Mouse (Mus musculus) neural tube, embryonic 15.5 days (tissue): ENCODE measurements around the gene Srrm4. TPM values are rescaled to one million over a fixed set of nuclear protein-coding genes. Genes with fewer than 3 reads are reported as not detected.
"Not testable (repeated sequence)": the region's sequence is repeated elsewhere in the genome, so short reads cannot be mapped to it uniquely, and the experiment has no call there.

Experiments used
- ATAC-seq: fragments of 200-750 bp; cut with Nextera tagmentation; 2 replicates; pipeline ENCODE4 v1.8.0; 2017; ENCODE audit warnings: mild to moderate bottlenecking, moderate TSS enrichment, moderate library complexity; ENCODE audit not compliant: low FRiP score
- H3K27ac ChIP-seq: fragments of 300-500 bp; sonication (generic); replicated peaks from 2 replicates; pipeline ENCODE4 v1.5.1; 2015; ENCODE audit warnings: mild to moderate bottlenecking, inconsistent platforms
- H3K27me3 ChIP-seq: fragments of 300-500 bp; sonication (generic); replicated peaks from 2 replicates; pipeline ENCODE4 v1.6.1; 2015; ENCODE audit warnings: inconsistent platforms
- H3K36me3 ChIP-seq: fragments of 300-500 bp; sonication (generic); 2 replicates; pipeline ENCODE4 v1.6.1; 2015; ENCODE audit warnings: inconsistent platforms
- H3K4me1 ChIP-seq: fragments of 300-500 bp; sonication (generic); 2 replicates; pipeline ENCODE4 v1.6.1; 2015; ENCODE audit warnings: inconsistent platforms
- H3K4me2 ChIP-seq: fragments of 300-500 bp; sonication (generic); 2 replicates; pipeline ENCODE4 v1.6.1; 2015; ENCODE audit warnings: inconsistent platforms, mild to moderate bottlenecking, moderate library complexity
- H3K4me3 ChIP-seq: fragments of 300-500 bp; sonication (generic); replicated peaks from 2 replicates; pipeline ENCODE4 v1.5.1; 2015; ENCODE audit warnings: mild to moderate bottlenecking, inconsistent platforms
- H3K9ac ChIP-seq: fragments of 300-500 bp; sonication (generic); replicated peaks from 2 replicates; pipeline ENCODE4 v1.6.1; 2015; ENCODE audit warnings: mild to moderate bottlenecking, inconsistent platforms
- H3K9me3 ChIP-seq: fragments of 300-500 bp; sonication (generic); replicated peaks from 2 replicates; pipeline ENCODE4 v1.6.1; 2016; ENCODE audit warnings: inconsistent platforms
- WGBS: fragments of 180-500 bp; shearing (Covaris S2); methylation state at CpG from one replicate; pipeline ENCODE4 v1.1.7; 2015; ENCODE audit warnings: mixed read lengths; 5-methylcytosine and 5-hydroxymethylcytosine counted together
- polyA plus RNA-seq: library from polyadenylated mRNA; unstranded; fragments of >200 nt; fragmentation: Nextera tagmentation; extraction: Ambion mirVana; gene quantifications from 2 replicates; pipeline ENCODE4 v1.2.1, GENCODE M21; 2015

The Srrm4 gene
- polyA plus RNA-seq, 1 experiment from 2014 or later, result 15.6 TPM

GRCm38 (mm10) chr5:116436117-116436516, 155.5 kb downstream of the Srrm4 start:
- Histone ChIP-seq H3K36me3 (no peaks in the 10 kb centered on the region), H3K4me1 (peaks cover 6% of the 10 kb centered on the region), H3K4me3 (no peak overlapping the region), H3K4me2 (no peak overlapping the region), H3K27ac (no peak overlapping the region), H3K9ac (no peak overlapping the region), H3K9me3 (no peaks in the 10 kb centered on the region), H3K27me3 (no peaks in the 10 kb centered on the region)
- no peak for ATAC-seq

GRCm38 (mm10) chr5:116434976-116435850, 156.4 kb downstream of the Srrm4 start:
- no peak overlapping the region for H3K9ac ChIP-seq
- no peaks in the 10 kb centered on the region for H3K36me3 ChIP-seq
- no peak overlapping the region for H3K4me2 ChIP-seq
- no peaks in the 10 kb centered on the region for H3K27me3 ChIP-seq
- no peak overlapping the region for H3K27ac ChIP-seq
- ATAC-seq, result no peak
- no peak overlapping the region for H3K4me3 ChIP-seq
- 51% methylated on average over 13 of the region's 13 CpGs for WGBS
- no peaks in the 10 kb centered on the region for H3K9me3 ChIP-seq
- H3K4me1 ChIP-seq, result peaks cover 6% of the 10 kb centered on the region

DNA sequence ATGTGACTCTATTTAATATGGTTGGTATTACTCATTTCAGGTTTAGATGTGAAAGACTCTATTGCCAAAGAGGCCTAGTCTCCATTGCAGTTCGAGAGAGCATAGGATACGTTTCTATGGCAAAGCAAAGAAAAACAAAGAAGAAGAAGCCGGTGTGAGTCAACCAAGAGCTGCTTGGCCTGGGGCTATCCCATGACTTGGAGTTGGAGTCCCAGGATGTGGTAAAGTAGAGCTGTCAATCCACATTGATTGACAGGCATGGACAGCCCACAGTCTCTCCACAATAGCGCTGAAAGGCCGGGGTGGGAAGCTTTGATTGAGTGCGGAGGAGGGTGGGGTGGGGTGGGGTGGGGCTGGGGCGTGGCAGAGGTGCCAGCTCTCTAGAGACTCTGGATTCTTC, 158.7 kb downstream of the Srrm4 start:
- Histone ChIP-seq H3K9ac (no peak overlapping the region), H3K9me3 (no peaks in the 10 kb centered on the region), H3K4me1 (peaks cover 6% of the 10 kb centered on the region), H3K27ac (no peak overlapping the region), H3K4me3 (no peak overlapping the region), H3K36me3 (no peaks in the 10 kb centered on the region), H3K4me2 (no peak overlapping the region), H3K27me3 (no peaks in the 10 kb centered on the region)
- 64% methylated on average over 7 of the region's 7 CpGs for WGBS
- no peak for ATAC-seq

DNA sequence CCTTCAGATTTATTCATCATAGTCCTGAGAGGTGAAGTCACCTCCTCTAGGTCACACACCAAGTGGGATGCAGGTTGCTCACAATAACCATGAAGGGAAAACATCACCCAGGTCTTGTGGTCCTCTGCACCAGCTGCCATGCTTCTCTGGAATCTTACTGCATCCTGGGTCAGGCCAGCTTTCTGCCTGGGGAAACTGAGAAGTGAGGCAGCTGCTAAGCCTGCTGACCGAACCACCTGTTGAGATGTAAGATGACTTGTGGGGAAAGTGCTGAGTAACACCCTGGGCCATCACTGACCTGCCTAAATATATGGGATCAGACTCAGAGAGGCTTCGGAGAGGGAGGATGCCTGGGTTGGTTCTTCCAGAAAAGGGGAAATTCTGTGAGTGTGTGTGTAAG, 164.9 kb downstream of the Srrm4 start:
- no peak overlapping the region for H3K4me2 ChIP-seq
- no peak for ATAC-seq
- 84% methylated on average over 2 of the region's 2 CpGs for WGBS
- H3K27ac ChIP-seq, result no peak overlapping the region
- H3K27me3 ChIP-seq, result 0 out of 2 replicates have a peak, but pooled peaks cover 6% of the 10 kb centered on the region
- no peaks in the 10 kb centered on the region for H3K9me3 ChIP-seq
- peaks cover 12% of the 10 kb centered on the region for H3K4me1 ChIP-seq
- H3K36me3 ChIP-seq, result no peaks in the 10 kb centered on the region
- H3K4me3 ChIP-seq, result no peak overlapping the region
- H3K9ac ChIP-seq, result no peak overlapping the region

GRCm38 (mm10) chr5:116425709-116426108, 165.9 kb downstream of the Srrm4 start:
- H3K27ac ChIP-seq, ATAC-seq, H3K9ac ChIP-seq, H3K27me3 ChIP-seq, H3K4me3 ChIP-seq, H3K4me2 ChIP-seq, H3K9me3 ChIP-seq, H3K36me3 ChIP-seq: not testable (repeated sequence)
- H3K4me1 ChIP-seq, result peaks cover 15% of the 10 kb centered on the region
- 79% methylated on average over 3 of the region's 3 CpGs for WGBS

DNA sequence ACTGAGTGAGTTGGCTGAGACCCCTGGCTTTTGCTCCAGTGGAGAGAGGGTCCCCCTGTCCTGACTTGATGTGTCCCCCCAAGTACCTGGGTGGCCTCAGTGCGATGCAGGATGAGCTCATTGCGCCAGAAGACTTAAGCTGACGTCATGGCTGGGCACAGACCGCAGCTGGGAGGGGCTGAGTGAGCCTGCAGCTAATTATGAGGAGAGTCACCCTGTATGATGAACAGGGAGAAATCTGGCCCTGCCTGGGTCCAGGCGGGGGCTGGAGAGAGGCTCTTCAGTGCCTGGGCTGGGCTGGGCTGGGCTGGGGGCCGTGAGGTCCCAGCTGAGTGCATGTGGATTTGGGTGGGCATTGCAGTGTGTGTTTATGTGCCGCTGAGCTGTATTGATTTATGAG, 166.3 kb downstream of the Srrm4 start:
- Histone ChIP-seq H3K4me3 (no peak overlapping the region), H3K4me2 (no peak overlapping the region), H3K27ac (no peak overlapping the region), H3K9me3 (no peaks in the 10 kb centered on the region), H3K27me3 (0 out of 2 replicates have a peak, but pooled peaks cover 9% of the 10 kb centered on the region), H3K36me3 (no peaks in the 10 kb centered on the region), H3K9ac (no peak overlapping the region), H3K4me1 (peaks cover 18% of the 10 kb centered on the region)
- no peak for ATAC-seq
- WGBS, result 60% methylated on average over 7 of the region's 7 CpGs

DNA sequence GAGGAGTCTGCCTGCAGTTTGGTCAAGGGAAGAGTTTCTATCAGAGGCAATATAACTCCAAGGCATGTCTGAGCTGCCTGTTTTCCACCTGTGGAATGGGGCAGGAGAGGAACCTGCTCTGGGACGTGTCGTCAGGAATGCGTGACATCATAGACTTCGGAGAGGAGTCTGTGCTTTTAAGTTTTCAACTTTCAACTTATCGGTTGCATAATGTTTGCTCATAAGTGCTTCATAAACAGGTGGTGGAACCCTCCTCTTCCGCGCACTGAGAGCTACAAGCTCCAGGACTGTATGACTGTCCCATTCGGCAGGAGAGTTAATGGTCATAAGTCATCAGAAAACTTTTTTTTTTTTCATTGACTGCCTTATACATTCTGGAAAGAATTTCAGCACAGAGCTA, 167.9 kb downstream of the Srrm4 start:
- ATAC-seq, result no peak
- Histone ChIP-seq H3K4me1 (peaks cover 18% of the 10 kb centered on the region), H3K27ac (no peak overlapping the region), H3K9ac (no peak overlapping the region), H3K27me3 (0 out of 2 replicates have a peak, but pooled peaks cover 9% of the 10 kb centered on the region), H3K9me3 (no peaks in the 10 kb centered on the region), H3K4me2 (no peak overlapping the region), H3K4me3 (no peak overlapping the region), H3K36me3 (no peaks in the 10 kb centered on the region)
- 86% methylated on average over 8 of the region's 8 CpGs for WGBS

DNA sequence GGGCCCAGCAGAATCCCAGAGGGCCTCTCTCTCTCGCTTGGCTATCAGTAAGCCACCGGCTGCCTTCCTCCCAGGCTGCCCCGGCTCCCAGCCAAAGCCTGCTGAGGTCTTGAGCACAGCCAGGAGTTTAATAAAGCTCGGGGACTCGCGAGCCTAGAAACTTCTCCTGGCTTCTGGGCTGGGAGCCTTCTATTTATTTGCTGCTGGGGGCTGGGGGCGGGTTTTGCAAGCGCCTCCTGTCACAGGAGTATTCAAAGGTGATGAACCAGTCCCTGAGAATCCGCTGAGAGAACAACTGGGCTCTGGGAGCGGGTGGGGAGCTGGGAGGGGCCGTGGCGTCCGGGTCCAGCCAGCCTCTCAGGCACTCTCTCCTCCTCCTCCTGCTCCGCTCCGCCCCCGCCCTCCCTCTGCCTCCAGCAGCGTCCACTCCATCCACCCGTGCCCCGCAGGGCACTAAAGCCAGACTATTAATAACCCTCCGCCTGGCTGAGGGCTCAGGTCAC, 168.9 kb downstream of the Srrm4 start, which contains the start of gene Hspb8:
Hspb8 (minus strand) TSS at position 166 of the 503 bp plus-strand sequence.
- Histone ChIP-seq H3K27ac (peak within 1 kb of the TSS; percentile 42; the same call in 1 of the 2 replicates), H3K9ac (peak within 1 kb of the TSS; percentile 38), H3K4me2 (peak within 1 kb of the TSS; percentile 55), H3K27me3 (0 out of 2 replicates have a peak, but pooled peaks cover 9% of the 10 kb centered on the region), H3K4me1 (peaks cover 18% of the 10 kb centered on the region), H3K36me3 (no peaks in the 10 kb centered on the region), H3K4me3 (peak within 1 kb of the TSS; percentile 19), H3K9me3 (no peaks in the 10 kb centered on the region)
- peak; percentile 50; the same call in 1 of the 2 replicates for ATAC-seq
- under 1% methylated on average over 20 of the region's 20 CpGs for WGBS

- Histone ChIP-seq H3K4me2 (peak overlapping the region; percentile 55), H3K27me3 (0 out of 2 replicates have a peak, but pooled peaks cover 9% of the 10 kb centered on the region), H3K9ac (peak overlapping the region; percentile 38; the same call in 1 of the 2 replicates), H3K36me3 (no peaks in the 10 kb centered on the region), H3K4me1 (peaks cover 18% of the 10 kb centered on the region), H3K9me3 (no peaks in the 10 kb centered on the region), H3K4me3 (peak overlapping the region; percentile 19), H3K27ac (no peak overlapping the region)
- no peak for ATAC-seq
- 57% methylated on average over 22 of the region's 22 CpGs for WGBS
These were observed 169.7 kb downstream of the Srrm4 start for GRCm38 (mm10) chr5:116421791-116422481.

GRCm38 (mm10) chr5:116420759-116421225, 170.8 kb downstream of the Srrm4 start:
- 9% methylated on average over 6 of the region's 6 CpGs for WGBS
- Histone ChIP-seq H3K27me3 (0 out of 2 replicates have a peak, but pooled peaks cover 9% of the 10 kb centered on the region), H3K4me3 (no peak overlapping the region), H3K27ac (0 out of 2 replicates have a peak overlapping the region, but pooled peaks have one; percentile 24), H3K36me3 (no peaks in the 10 kb centered on the region), H3K9ac (no peak overlapping the region), H3K4me2 (peak overlapping the region; percentile 25), H3K9me3 (no peaks in the 10 kb centered on the region), H3K4me1 (peaks cover 21% of the 10 kb centered on the region)
- peak; percentile 50 for ATAC-seq

- no peak for ATAC-seq
- Histone ChIP-seq H3K9ac (no peak overlapping the region), H3K4me3 (no peak overlapping the region), H3K9me3 (no peaks in the 10 kb centered on the region), H3K27me3 (0 out of 2 replicates have a peak, but pooled peaks cover 9% of the 10 kb centered on the region), H3K36me3 (no peaks in the 10 kb centered on the region), H3K4me1 (peaks cover 21% of the 10 kb centered on the region), H3K4me2 (peak overlapping the region; percentile 25), H3K27ac (0 out of 2 replicates have a peak overlapping the region, but pooled peaks have one; percentile 24)
- 97% methylated on average over 1 of the region's 1 CpGs for WGBS
These were observed 171.4 kb downstream of the Srrm4 start for GRCm38 (mm10) chr5:116420213-116420612.
